Mouse (Mus musculus) ES-E14 (cell line): ENCODE data around the gene Slc9a9.

ENCODE experiments used
- HCFC1 ChIP-seq: IDR thresholded peaks from 2 replicates; pipeline ENCODE4 v1.6.1; 2012; ENCODE audit warnings: low read length, inconsistent platforms, borderline replicate concordance; ENCODE audit not compliant: insufficient read depth
- MAFK ChIP-seq: IDR thresholded peaks from 2 replicates; pipeline ENCODE4 v1.6.1; 2014; ENCODE audit warnings: mild to moderate bottlenecking, low read depth, low read length, inconsistent platforms; ENCODE audit not compliant: insufficient read depth
- ZC3H11A ChIP-seq: IDR thresholded peaks from 2 replicates; pipeline ENCODE4 v1.6.1; 2012; ENCODE audit warnings: low read depth, mild to moderate bottlenecking, inconsistent platforms, low read length, borderline replicate concordance

GRCm38 (mm10) chr9:94748503-94748902 lies 78.8 kb downstream of the Slc9a9 start:
- no peak for TF ChIP-seq ZC3H11A
- no peak for TF ChIP-seq HCFC1
- TF ChIP-seq MAFK: no peak
